Mouse (Mus musculus) heart, embryonic 16.5 days (tissue): ENCODE measurements around the gene Rxfp2. TPM values are rescaled to one million over a fixed set of nuclear protein-coding genes. Genes with fewer than 3 reads are reported as not detected.

Source experiments
- ATAC-seq: fragments of 200-750 bp; cut with Nextera tagmentation; replicated peaks from 2 replicates; pipeline ENCODE4 v1.8.0; 2017; ENCODE audit warnings: moderate number of reproducible peaks; ENCODE audit not compliant: insufficient read depth, low FRiP score; ENCODE audit errors: extremely low read depth
- H3K27ac ChIP-seq: fragments of 300-500 bp; sonication (generic); 2 replicates; pipeline ENCODE4 v1.5.1; 2014; ENCODE audit warnings: mild to moderate bottlenecking, low read length, control low read depth, moderate library complexity
- H3K27me3 ChIP-seq: fragments of 300-500 bp; sonication (generic); 2 replicates; pipeline ENCODE4 v1.6.1; 2014; ENCODE audit warnings: low read length, mixed read lengths; ENCODE audit not compliant: control insufficient read depth, insufficient read depth
- H3K36me3 ChIP-seq: fragments of 300-500 bp; sonication (generic); 2 replicates; pipeline ENCODE4 v1.6.1; 2014; ENCODE audit not compliant: control insufficient read depth, insufficient read depth
- H3K4me1 ChIP-seq: fragments of 300-500 bp; sonication (generic); 2 replicates; pipeline ENCODE4 v1.6.1; 2014; ENCODE audit warnings: low read length, mixed read lengths; ENCODE audit not compliant: control insufficient read depth, insufficient read depth
- H3K4me2 ChIP-seq: fragments of 300-500 bp; sonication (generic); 2 replicates; pipeline ENCODE4 v1.6.1; 2014; ENCODE audit warnings: low read depth, mild to moderate bottlenecking, control low read depth, low read length
- H3K4me3 ChIP-seq: fragments of 300-500 bp; sonication (generic); 2 replicates; pipeline ENCODE4 v1.5.1; 2014; ENCODE audit warnings: mild to moderate bottlenecking, control low read depth, low read length
- H3K9ac ChIP-seq: fragments of 300-500 bp; sonication (generic); 2 replicates; pipeline ENCODE4 v1.6.1; 2014; ENCODE audit warnings: low read length, control low read depth
- H3K9me3 ChIP-seq: fragments of 300-500 bp; sonication (generic); replicated peaks from 2 replicates; pipeline ENCODE4 v1.6.1; 2016; ENCODE audit warnings: low read length; ENCODE audit not compliant: control insufficient read depth
- WGBS: fragments of 180-500 bp; shearing (Covaris S2); extraction: QIAGEN DNeasy Blood & Tissue Kit; methylation state at CpG from one replicate; pipeline ENCODE4 v1.1.7; 2014; 5-methylcytosine and 5-hydroxymethylcytosine counted together
- polyA plus RNA-seq: library from polyadenylated mRNA; unstranded; fragments of >200 nt; fragmentation: Nextera tagmentation; extraction: Ambion mirVana; gene quantifications from 2 replicates; pipeline ENCODE4 v1.2.1, GENCODE M21; 2015

Rxfp2 gene
- polyA plus RNA-seq, 1 experiment from 2014 or later: 0.21 TPM

DNA sequence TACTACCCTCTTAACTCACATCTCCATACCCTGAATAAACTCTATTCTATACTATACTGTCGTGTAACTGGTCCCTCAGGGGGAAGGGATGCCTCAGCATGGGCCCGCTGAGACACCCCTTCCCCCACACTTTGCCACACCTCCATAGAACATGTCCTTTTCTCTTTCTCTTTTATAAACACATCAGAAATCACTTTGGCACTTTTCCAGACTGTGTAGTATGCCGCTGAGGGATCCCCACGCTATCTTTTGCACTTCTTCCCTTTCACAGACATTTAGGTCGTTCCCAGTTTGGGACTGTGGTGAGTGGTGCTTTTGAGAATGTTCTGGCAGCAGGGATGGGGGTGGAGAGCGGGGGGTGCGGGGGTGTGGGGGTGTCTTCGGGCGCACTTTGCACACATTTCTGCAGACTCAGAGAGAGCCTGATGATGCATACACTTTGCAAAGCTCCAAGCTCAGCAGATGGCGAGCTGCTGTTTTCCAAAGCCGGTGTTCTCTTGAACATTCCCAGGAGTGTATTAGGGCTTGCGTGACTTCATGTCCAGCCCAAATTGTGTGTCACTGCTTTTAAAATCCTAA, 8.1 kb downstream of the Rxfp2 start:
- no peaks in the 10 kb centered on the region; the same call in 1 of the 2 replicates for H3K27me3 ChIP-seq
- 70% methylated on average over 12 of the region's 12 CpGs for WGBS
- H3K36me3 ChIP-seq: no peaks in the 10 kb centered on the region
- no peak overlapping the region for H3K4me3 ChIP-seq
- no peak overlapping the region for H3K27ac ChIP-seq
- no peak for ATAC-seq
- no peaks in the 10 kb centered on the region for H3K4me1 ChIP-seq
- no peak overlapping the region for H3K9ac ChIP-seq
- no peaks in the 10 kb centered on the region; the same call in 1 of the 2 replicates for H3K9me3 ChIP-seq
- H3K4me2 ChIP-seq: no peak overlapping the region

DNA sequence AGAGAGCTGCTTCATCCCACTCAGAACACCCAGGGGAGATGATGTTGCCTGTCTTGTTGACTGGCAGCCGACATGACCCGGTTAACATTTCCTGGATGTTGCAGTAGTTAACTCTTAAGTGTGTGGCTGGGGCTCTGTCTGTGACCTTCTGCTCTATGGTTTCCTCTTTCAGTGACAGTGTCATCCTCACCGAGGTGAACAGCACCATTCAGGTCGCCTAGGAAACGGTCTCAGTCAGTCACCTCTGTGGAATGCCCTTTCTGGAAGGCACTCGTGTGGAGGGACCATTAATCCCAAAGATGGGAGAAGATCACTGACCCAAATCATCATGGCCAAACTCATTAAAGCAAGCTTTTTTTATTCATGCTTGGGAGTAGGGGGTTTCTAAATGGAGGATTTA, 12.7 kb downstream of the Rxfp2 start:
- Histone ChIP-seq H3K27me3 (no peaks in the 10 kb centered on the region), H3K9ac (no peak overlapping the region), H3K4me3 (no peak overlapping the region), H3K9me3 (no peaks in the 10 kb centered on the region), H3K4me2 (no peak overlapping the region), H3K36me3 (no peaks in the 10 kb centered on the region), H3K27ac (no peak overlapping the region), H3K4me1 (no peaks in the 10 kb centered on the region)
- WGBS: 38% methylated on average over 6 of the region's 6 CpGs
- ATAC-seq: no peak

DNA sequence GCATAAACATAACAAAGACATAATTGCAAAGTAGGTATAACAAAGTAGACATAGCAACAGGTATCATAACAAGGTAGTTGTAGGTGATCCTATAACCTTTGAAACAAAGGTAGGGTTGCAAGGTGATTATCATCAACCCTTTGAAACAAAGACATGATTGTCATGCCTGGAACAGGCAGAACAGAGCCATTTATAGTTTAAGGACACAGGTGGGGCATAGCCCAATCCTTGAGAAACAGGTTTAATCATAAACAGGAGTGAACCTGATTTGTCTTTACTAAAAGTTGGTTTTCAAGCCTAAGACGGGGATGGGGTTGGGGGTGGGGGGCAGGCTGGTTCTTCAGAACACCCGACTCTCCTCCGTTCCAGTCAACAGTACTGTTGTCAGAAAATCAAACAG, 13.2 kb downstream of the Rxfp2 start:
- H3K27ac ChIP-seq: no peak overlapping the region

DNA sequence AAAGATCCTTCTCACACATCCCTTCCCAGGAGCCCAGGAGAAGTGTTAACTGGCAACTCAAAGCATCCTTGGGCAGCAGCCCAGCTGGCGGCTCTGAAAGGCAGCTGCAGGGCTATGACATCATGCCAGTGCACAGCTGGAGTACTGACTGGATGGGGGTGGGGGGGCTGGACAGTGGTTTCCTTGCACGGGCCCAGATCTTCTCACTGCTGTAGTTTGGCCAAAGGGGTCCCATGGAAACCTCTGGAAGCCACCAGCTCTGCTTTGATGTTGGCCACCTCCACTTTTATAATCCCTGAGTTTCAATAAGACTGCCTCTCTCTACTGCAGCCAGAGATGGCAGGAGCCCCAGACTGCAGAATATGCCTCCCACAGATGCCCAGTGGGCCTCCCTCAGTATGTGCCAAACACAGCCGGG, 13.6 kb downstream of the Rxfp2 start:
- H3K36me3 ChIP-seq: no peaks in the 10 kb centered on the region
- no peaks in the 10 kb centered on the region for H3K4me1 ChIP-seq
- no peak overlapping the region for H3K27ac ChIP-seq
- no peaks in the 10 kb centered on the region for H3K27me3 ChIP-seq
- no peak overlapping the region for H3K4me3 ChIP-seq
- H3K4me2 ChIP-seq: no peak overlapping the region
- WGBS: 41% methylated on average over 3 of the region's 3 CpGs
- no peak for ATAC-seq
- H3K9me3 ChIP-seq: no peaks in the 10 kb centered on the region
- H3K9ac ChIP-seq: no peak overlapping the region

More for the DNA sequence above, 13.2 kb downstream of the Rxfp2 start:
- no peaks in the 10 kb centered on the region for H3K27me3 ChIP-seq
- no peak for ATAC-seq
- no peaks in the 10 kb centered on the region for H3K36me3 ChIP-seq
- H3K4me1 ChIP-seq: no peaks in the 10 kb centered on the region
- no peak overlapping the region for H3K4me3 ChIP-seq
- H3K9me3 ChIP-seq: no peaks in the 10 kb centered on the region
- H3K9ac ChIP-seq: no peak overlapping the region
- H3K4me2 ChIP-seq: no peak overlapping the region
- WGBS: 76% methylated on average over 3 of the region's 3 CpGs

DNA sequence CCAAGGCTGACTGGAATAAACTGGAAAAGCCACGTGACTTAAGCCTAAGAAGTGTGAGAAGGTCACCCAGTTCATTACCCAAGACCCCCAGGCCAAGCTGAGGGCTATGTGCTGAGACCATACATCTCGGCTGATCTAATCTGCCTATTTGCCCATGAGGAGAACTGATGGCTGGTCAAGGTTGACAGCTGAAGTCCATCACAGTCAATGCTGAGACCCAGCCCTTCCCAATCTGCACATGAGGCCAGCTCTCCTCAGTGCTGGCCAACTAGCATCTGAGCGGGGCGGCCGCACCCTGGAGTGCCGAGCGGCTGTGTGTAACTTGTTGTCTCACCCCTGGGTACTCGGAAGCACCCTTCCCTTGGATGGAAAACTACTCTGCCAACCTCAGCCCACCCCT, 17.8 kb downstream of the Rxfp2 start:
- Histone ChIP-seq H3K9ac (no peak overlapping the region), H3K4me1 (no peaks in the 10 kb centered on the region), H3K27ac (no peak overlapping the region), H3K9me3 (no peaks in the 10 kb centered on the region), H3K4me3 (no peak overlapping the region), H3K36me3 (no peaks in the 10 kb centered on the region), H3K4me2 (no peak overlapping the region), H3K27me3 (no peaks in the 10 kb centered on the region)
- 79% methylated on average over 8 of the region's 8 CpGs for WGBS
- no peak for ATAC-seq

DNA sequence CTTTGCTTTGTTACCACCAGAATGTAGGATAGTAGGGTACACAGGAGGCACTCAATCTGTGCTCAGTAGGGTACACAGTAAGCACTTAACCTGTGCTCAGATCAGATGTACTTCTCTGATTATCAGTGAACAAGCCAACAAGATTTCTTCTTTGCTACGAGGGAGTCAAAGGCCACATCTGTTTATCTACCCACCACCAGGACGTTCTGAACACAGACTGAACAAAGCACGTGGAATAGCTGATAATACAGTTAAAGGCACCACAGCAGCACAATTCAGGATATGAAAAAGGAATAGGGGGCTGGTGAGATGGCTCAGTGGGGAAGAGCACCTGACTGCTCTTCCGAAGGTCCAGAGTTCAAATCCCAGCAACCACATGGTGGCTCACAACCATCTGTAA, 18.4 kb downstream of the Rxfp2 start:
- Histone ChIP-seq H3K9me3 (peaks cover 2% of the 10 kb centered on the region; the same call in 1 of the 2 replicates), H3K27me3 (no peaks in the 10 kb centered on the region), H3K27ac (no peak overlapping the region), H3K36me3 (no peaks in the 10 kb centered on the region), H3K9ac (no peak overlapping the region), H3K4me1 (no peaks in the 10 kb centered on the region), H3K4me2 (no peak overlapping the region), H3K4me3 (no peak overlapping the region)
- ATAC-seq: no peak
- 33% methylated on average over 4 of the region's 4 CpGs for WGBS

DNA sequence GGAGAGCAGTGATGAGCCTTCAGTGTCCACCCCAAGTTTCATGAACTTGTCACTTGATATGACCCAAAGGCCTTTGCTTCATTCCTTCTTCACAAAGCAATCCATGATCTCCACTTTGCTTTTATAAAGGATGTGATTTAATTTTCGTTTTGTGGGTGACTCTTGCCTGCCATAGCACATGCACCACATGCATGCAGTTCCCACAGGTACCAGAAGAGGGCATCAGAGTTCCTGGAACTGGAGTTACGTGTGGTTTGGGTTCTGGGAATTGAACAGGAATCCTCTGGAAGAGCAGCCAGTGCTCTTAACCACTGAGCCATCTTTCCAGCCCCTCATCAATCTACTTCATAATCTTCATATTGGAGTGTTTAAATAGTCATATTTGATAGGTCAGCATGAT, 26.1 kb downstream of the Rxfp2 start:
- Histone ChIP-seq H3K9me3 (peaks cover 2% of the 10 kb centered on the region), H3K36me3 (no peaks in the 10 kb centered on the region), H3K27ac (no peak overlapping the region), H3K4me2 (no peak overlapping the region), H3K9ac (no peak overlapping the region), H3K4me1 (no peaks in the 10 kb centered on the region), H3K27me3 (no peaks in the 10 kb centered on the region), H3K4me3 (no peak overlapping the region)
- no peak for ATAC-seq
- WGBS: 57% methylated on average over 2 of the region's 2 CpGs

DNA sequence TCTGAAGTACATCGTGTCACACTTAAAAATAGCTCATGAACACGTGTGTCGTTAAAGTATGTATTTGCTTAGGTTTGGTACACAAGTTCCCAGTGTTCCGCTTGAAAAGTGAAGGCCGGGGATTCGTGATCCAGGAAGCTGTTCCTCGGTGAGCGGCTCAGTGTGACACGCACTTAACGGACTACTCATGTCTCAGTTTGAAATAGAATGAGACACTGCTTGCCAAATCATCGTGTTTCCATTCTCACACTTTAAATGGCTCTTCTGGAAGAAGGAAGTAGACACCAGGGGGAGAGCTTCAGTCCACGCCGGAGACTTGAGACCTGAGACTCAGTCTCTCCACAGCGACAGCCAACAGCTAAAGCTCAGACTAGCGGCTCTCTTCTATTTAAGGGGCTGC, 28.0 kb downstream of the Rxfp2 start:
- Histone ChIP-seq H3K9me3 (peaks cover 2% of the 10 kb centered on the region), H3K4me1 (no peaks in the 10 kb centered on the region), H3K27ac (no peak overlapping the region), H3K36me3 (no peaks in the 10 kb centered on the region), H3K9ac (no peak overlapping the region), H3K27me3 (no peaks in the 10 kb centered on the region), H3K4me2 (no peak overlapping the region), H3K4me3 (no peak overlapping the region)
- no peak for ATAC-seq
- WGBS: 74% methylated on average over 15 of the region's 15 CpGs

DNA sequence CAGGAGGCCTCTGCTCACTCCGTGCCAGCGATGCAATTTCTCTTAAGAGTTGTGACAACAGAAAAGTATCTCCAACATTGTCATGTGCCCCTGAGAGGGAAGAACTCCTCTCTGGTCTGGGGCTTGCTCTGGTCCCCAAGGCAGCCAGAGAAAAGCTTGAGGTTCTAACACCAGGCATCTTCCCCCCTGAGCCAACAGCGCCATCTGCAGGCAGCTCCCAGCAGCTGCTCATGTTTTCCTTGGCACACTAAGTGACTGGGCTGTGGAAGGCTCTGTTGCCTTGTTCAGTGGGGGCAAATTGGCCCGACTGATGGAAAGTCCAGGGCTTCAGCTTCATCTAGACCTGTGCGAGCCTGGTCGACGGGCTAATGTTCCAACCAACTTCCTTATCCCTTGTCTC, 31.5 kb downstream of the Rxfp2 start:
- H3K4me2 ChIP-seq: no peak overlapping the region
- H3K9ac ChIP-seq: no peak overlapping the region
- H3K27ac ChIP-seq: no peak overlapping the region
- H3K4me3 ChIP-seq: no peak overlapping the region
- H3K27me3 ChIP-seq: no peaks in the 10 kb centered on the region
- H3K9me3 ChIP-seq: no peaks in the 10 kb centered on the region
- no peaks in the 10 kb centered on the region for H3K36me3 ChIP-seq
- no peaks in the 10 kb centered on the region for H3K4me1 ChIP-seq
- no peak for ATAC-seq
- whole genome bisulfite sequencing: 54% methylated on average over 7 of the region's 7 CpGs
